Mouse (Mus musculus) forebrain, embryonic 15.5 days (tissue): ENCODE measurements around the gene Rad51b. TPM values are rescaled to one million over a fixed set of nuclear protein-coding genes. Genes with fewer than 3 reads are reported as not detected.

ENCODE experiments used
- polyA plus RNA-seq: library from polyadenylated mRNA; unstranded; fragments of >200 nt; fragmentation: Nextera tagmentation; extraction: Ambion mirVana; gene quantifications from 2 replicates; pipeline ENCODE4 v1.2.1, GENCODE M21; 2015

The Rad51b gene
- polyA plus RNA-seq, 1 experiment from 2014 or later, result 3.0 TPM

Other genes with a start within 250 kb of the Rad51b start
- 18.5 and 21.6 TPM in 2 replicates for gene Pigh, start 207.6 kb upstream of the Rad51b start, polyA plus RNA-seq
- 13.9 and 15.3 TPM in 2 replicates for gene Arg2, start 166.5 kb upstream of the Rad51b start, polyA plus RNA-seq
- 173 and 180 TPM in 2 replicates for gene Vti1b, start 124.6 kb upstream of the Rad51b start, polyA plus RNA-seq
- 30.6 and 36.7 TPM in 2 replicates for gene Rdh11, start 105.0 kb upstream of the Rad51b start, polyA plus RNA-seq
- 0.94 and 0.97 TPM in 2 replicates for gene Rdh12, start 88.4 kb upstream of the Rad51b start, polyA plus RNA-seq
- gene Zfyve26, start 978 bp upstream of the Rad51b start, polyA plus RNA-seq, result 11.9 and 14.4 TPM in 2 replicates